Mouse (Mus musculus): ENCODE measurements around the gene Krtap13-1. TPM values are rescaled to one million over a fixed set of nuclear protein-coding genes. Genes with fewer than 3 reads are reported as not detected.

Krtap13-1 gene
- polyA plus RNA-seq (2012; rRNA removed) (not detected in 2 replicates), polyA plus RNA-seq (2014; fragmentation: Nextera tagmentation; extraction: Ambion mirVana) (not detected in 2 replicates)

DNA sequence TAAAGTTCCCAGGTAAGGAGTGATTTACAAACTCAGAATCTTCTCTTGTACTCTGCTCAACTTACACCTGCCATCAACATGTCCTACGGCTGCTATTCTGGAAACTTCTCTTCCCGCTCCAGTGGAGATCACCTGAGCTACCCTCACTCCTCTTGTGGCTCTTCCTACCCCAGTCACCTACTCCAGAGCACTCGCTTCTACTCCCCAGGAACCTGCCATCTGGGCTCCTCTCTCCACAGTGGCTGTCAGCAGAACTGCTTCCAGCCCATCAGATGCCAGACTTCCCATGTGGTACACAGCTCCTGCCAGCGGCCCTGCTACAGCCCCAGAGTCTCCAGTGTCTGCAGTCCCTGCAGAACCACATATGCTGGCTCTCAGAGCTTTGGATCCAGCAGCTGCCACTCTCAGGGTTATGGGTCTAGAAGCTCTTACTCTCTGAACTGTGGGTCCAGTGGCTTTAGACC lies at the start of gene Krtap13-1:
Gene Krtap13-1, plus strand, starts transcription at position 51 of the 464 bp plus-strand sequence.
- Histone ChIP-seq H3K4me1 (replicated peaks; ENCODE audit: control insufficient read depth in 2 of 2, insufficient read depth in 2 of 2, low read length in 1 of 2) (no peaks in the 10 kb centered on the region), H3K27me3 (ENCODE audit: control insufficient read depth, insufficient read depth, low read length) (no peaks in the 10 kb centered on the region), H3K36me3 (replicated peaks; ENCODE audit: control insufficient read depth, insufficient read depth, low read depth) (no peaks in the 10 kb centered on the region), H3K9ac (replicated peaks) (no peak within 1 kb of the TSS), H3K27ac (no peak within 1 kb of the TSS), H3K9me3 (ENCODE audit: control insufficient read depth, low read length) (no peaks in the 10 kb centered on the region), H3K4me2 (ENCODE audit: low read depth) (no peak within 1 kb of the TSS), H3K4me3 (ENCODE audit: insufficient read depth in 1 of 2, low read depth in 2 of 2, low read length in 2 of 2) (no peak within 1 kb of the TSS)
- ATAC-seq (ENCODE audit: insufficient read depth) (no peak), DNase-seq (ENCODE audit: low read depth in 3 of 3, low spot score in 3 of 3) (no peak)
- TF ChIP-seq EP300 (IDR thresholded peaks at IDR 0.05; ENCODE audit: low read depth) (no peak), CTCF (IDR thresholded peaks at IDR 0.05; ENCODE audit: low read depth) (no peak)
- WGBS (ENCODE audit: insufficient replicate concordance): 44% methylated on average over 4 of the region's 4 CpGs

DNA sequence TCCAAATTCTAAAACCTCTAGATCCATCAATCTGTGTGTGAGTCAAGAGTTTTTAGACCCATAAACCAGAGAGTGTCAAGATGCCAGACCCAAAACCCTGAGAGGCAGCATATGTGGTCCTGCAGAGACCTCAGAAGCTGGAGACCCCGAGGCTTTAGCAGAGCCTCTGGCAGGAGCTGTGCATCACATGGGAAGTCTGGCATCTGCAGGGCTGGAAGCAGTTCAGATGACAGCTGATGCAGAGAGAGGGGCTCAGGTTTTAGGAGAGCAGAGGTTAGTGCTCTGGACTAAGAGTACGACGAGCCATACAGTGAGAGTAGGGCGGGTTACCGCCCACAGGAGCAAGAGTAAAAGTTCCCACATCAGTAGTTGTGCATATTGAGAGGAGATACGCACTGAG lies 49.6 kb upstream of the Krtap13-1 start:
- Histone ChIP-seq H3K27ac (no peak overlapping the region), H3K4me2 (ENCODE audit: low read depth) (no peak overlapping the region), H3K4me1 (replicated peaks; ENCODE audit: control insufficient read depth in 2 of 2, insufficient read depth in 2 of 2, low read length in 1 of 2) (no peaks in the 10 kb centered on the region), H3K9me3 (ENCODE audit: control insufficient read depth, low read length) (no peaks in the 10 kb centered on the region), H3K4me3 (ENCODE audit: insufficient read depth in 1 of 2, low read depth in 2 of 2, low read length in 2 of 2) (no peak overlapping the region), H3K36me3 (replicated peaks; ENCODE audit: control insufficient read depth, insufficient read depth, low read depth) (no peaks in the 10 kb centered on the region), H3K27me3 (ENCODE audit: control insufficient read depth, insufficient read depth, low read length) (no peaks in the 10 kb centered on the region), H3K9ac (replicated peaks) (no peak overlapping the region)
- TF ChIP-seq CTCF (IDR thresholded peaks at IDR 0.05; ENCODE audit: low read depth): no peak
- no peak for TF ChIP-seq EP300 (IDR thresholded peaks at IDR 0.05; ENCODE audit: low read depth)
- 64% methylated on average over 6 of the region's 6 CpGs for WGBS (ENCODE audit: insufficient replicate concordance)
- no peak for ATAC-seq (ENCODE audit: insufficient read depth)
- no peak for DNase-seq (ENCODE audit: low read depth in 3 of 3, low spot score in 3 of 3)

DNA sequence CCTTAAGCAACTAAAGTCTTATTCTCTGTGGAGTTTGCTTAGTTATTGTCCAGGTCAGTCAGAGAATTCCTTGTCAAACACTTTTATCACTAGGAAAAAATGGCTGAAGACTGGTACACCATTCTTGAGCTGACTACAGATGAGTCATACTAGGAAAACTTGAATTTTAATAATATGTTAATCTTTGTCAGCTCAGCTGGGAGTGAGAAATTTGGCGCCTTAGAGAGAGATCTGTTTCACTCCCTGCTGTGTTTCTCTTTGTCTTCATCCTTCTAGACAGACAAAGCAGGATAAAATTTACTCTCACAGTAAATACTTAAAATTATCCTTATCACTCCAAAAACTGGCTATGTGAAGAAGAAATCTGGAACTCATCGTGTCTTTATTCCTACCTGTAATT lies 47.4 kb upstream of the Krtap13-1 start:
- Histone ChIP-seq H3K9me3 (ENCODE audit: control insufficient read depth, low read length) (no peaks in the 10 kb centered on the region), H3K27me3 (ENCODE audit: control insufficient read depth, insufficient read depth, low read length) (no peaks in the 10 kb centered on the region), H3K9ac (replicated peaks) (no peak overlapping the region), H3K27ac (no peak overlapping the region), H3K36me3 (replicated peaks; ENCODE audit: control insufficient read depth, insufficient read depth, low read depth) (no peaks in the 10 kb centered on the region), H3K4me2 (ENCODE audit: low read depth) (no peak overlapping the region), H3K4me1 (replicated peaks; ENCODE audit: control insufficient read depth in 2 of 2, insufficient read depth in 2 of 2, low read length in 1 of 2) (no peaks in the 10 kb centered on the region), H3K4me3 (ENCODE audit: insufficient read depth in 1 of 2, low read depth in 2 of 2, low read length in 2 of 2) (no peak overlapping the region)
- 56% methylated on average over 2 of the region's 2 CpGs for WGBS (ENCODE audit: insufficient replicate concordance)
- DNase-seq (ENCODE audit: low read depth in 3 of 3, low spot score in 3 of 3) (no peak), ATAC-seq (ENCODE audit: insufficient read depth) (no peak)
- no peak for TF ChIP-seq CTCF (IDR thresholded peaks at IDR 0.05; ENCODE audit: low read depth)
- no peak for TF ChIP-seq EP300 (IDR thresholded peaks at IDR 0.05; ENCODE audit: low read depth)

DNA sequence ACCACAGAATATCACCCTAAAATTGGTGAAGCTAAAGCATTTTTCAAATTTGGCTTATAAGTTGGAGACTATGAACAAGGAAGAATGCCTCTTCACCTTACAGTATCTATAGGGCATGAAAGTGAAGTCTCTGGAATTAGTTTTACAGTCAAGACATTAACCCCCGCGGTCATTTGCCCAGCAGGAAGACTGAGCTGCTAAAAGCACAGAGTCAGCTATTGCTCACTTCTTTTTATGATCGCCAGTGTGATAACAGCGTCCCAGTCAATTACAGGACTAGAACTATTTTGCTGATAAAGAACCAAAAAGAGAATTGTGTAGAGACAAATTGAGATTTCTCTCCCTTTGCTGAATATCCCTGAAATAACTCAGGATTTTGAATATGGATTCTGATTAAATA lies 32.4 kb upstream of the Krtap13-1 start:
- DNase-seq (ENCODE audit: low read depth in 3 of 3, low spot score in 3 of 3) (no peak), ATAC-seq (ENCODE audit: insufficient read depth) (no peak)
- H3K27ac ChIP-seq: no peak overlapping the region
- 52% methylated on average over 4 of the region's 4 CpGs for WGBS (ENCODE audit: insufficient replicate concordance)
- no peak overlapping the region for H3K4me2 ChIP-seq (ENCODE audit: low read depth)
- no peaks in the 10 kb centered on the region for H3K27me3 ChIP-seq (ENCODE audit: control insufficient read depth, insufficient read depth, low read length)
- TF ChIP-seq CTCF (IDR thresholded peaks at IDR 0.05; ENCODE audit: low read depth) (no peak), EP300 (IDR thresholded peaks at IDR 0.05; ENCODE audit: low read depth) (no peak)
- no peak overlapping the region for H3K9ac ChIP-seq (replicated peaks)
- no peaks in the 10 kb centered on the region for H3K36me3 ChIP-seq (replicated peaks; ENCODE audit: control insufficient read depth, insufficient read depth, low read depth)
- no peaks in the 10 kb centered on the region for H3K9me3 ChIP-seq (ENCODE audit: control insufficient read depth, low read length)
- H3K4me3 ChIP-seq (ENCODE audit: insufficient read depth in 1 of 2, low read depth in 2 of 2, low read length in 2 of 2): no peak overlapping the region
- H3K4me1 ChIP-seq (replicated peaks; ENCODE audit: control insufficient read depth in 2 of 2, insufficient read depth in 2 of 2, low read length in 1 of 2): no peaks in the 10 kb centered on the region

DNA sequence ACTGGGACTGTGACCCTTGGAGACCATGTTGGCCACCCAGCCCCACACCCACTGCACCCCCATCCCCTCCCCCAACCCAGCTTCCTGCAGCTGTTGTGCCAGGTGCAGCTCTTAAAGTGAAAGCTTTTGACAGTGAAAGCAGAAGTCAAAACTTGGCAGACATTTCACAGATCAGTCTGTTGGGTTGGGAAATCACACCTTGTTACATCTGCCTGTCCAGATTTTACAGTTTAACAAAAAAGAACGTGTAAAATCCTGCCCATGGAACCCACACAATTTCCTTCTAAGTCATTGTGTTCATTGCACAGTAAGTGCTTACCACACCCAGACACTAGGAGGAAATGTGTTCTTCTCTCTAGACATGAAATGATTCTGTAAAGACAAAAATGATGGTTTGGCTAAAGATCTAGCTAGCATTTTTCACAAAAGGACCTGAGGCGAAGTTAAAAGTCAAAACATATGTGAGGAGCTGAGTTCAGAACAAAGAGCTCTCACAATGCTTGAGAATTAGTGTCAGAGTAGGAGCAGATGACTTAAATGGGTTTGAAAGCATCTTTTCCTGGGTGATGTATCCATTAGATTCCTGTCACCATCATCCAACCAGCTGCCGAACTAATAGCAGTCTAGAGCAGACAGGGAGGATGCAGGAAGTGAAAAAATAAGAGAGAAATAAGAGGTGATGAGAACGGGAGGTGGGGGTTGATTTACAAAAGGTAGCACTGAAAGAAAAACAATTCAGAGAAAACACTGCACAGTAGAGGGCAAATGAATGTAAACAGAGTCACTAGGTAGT lies 27.4 kb upstream of the Krtap13-1 start:
- TF ChIP-seq EP300 (IDR thresholded peaks at IDR 0.05; ENCODE audit: low read depth) (no peak), CTCF (IDR thresholded peaks at IDR 0.05; ENCODE audit: low read depth) (no peak)
- DNase-seq (ENCODE audit: low read depth in 3 of 3, low spot score in 3 of 3): no peak
- Histone ChIP-seq H3K27ac (no peak overlapping the region), H3K27me3 (ENCODE audit: control insufficient read depth, insufficient read depth, low read length) (no peaks in the 10 kb centered on the region), H3K9me3 (ENCODE audit: control insufficient read depth, low read length) (no peaks in the 10 kb centered on the region), H3K9ac (replicated peaks) (no peak overlapping the region), H3K4me1 (replicated peaks; ENCODE audit: control insufficient read depth in 2 of 2, insufficient read depth in 2 of 2, low read length in 1 of 2) (no peaks in the 10 kb centered on the region), H3K4me2 (ENCODE audit: low read depth) (no peak overlapping the region), H3K4me3 (ENCODE audit: insufficient read depth in 1 of 2, low read depth in 2 of 2, low read length in 2 of 2) (no peak overlapping the region), H3K36me3 (replicated peaks; ENCODE audit: control insufficient read depth, insufficient read depth, low read depth) (no peaks in the 10 kb centered on the region)
- no peak for ATAC-seq (ENCODE audit: insufficient read depth)
- 36% methylated on average over 4 of the region's 4 CpGs for WGBS (ENCODE audit: insufficient replicate concordance)
